Mouse (Mus musculus) myocyte (in vitro differentiated cells): Measurements from ENCODE around the gene Eps8.

Experiments
- MAX ChIP-seq: IDR thresholded peaks from one replicate; pipeline ENCODE4 v1.6.1; 2011; ENCODE audit warnings: low read depth, mild to moderate bottlenecking, control low read depth
- POLR2AphosphoS2 ChIP-seq: IDR thresholded peaks from one replicate; pipeline ENCODE4 v1.6.1; 2011; ENCODE audit warnings: low read depth, control low read depth; ENCODE audit not compliant: insufficient read length
- TCF12 ChIP-seq: IDR thresholded peaks from one replicate; pipeline ENCODE4 v1.6.1; 2011; ENCODE audit warnings: mild to moderate bottlenecking, control low read depth; ENCODE audit not compliant: poor library complexity, insufficient read depth, severe bottlenecking

GRCm38 (mm10) chr6:137558840-137559239 lies 95.8 kb downstream of the Eps8 start:
- TF ChIP-seq POLR2AphosphoS2 (no peak), MAX (no peak), TCF12 (no peak)
